Mouse (Mus musculus) stomach, adult 2 months (tissue): ENCODE measurements around the gene Psmb2. TPM values are rescaled to one million over a fixed set of nuclear protein-coding genes. Genes with fewer than 3 reads are reported as not detected.

ENCODE experiments used
- polyA plus RNA-seq: library from polyadenylated mRNA; depleted of rRNA; stranded (reverse); fragments of >200 nt; gene quantifications from 2 replicates; pipeline ENCODE4 v1.2.3, GENCODE M21; 2012; rRNA removed

Psmb2 gene
- polyA plus RNA-seq = 79.6 and 88.9 TPM in 2 replicates

GRCm38 (mm10) chr4:126677054-126678003, at the start of gene Psmb2:
Gene Psmb2, plus strand, starts transcription at chr4:126677630.

GRCm38 (mm10) chr4:126736001-126736414, 58.6 kb downstream of the Psmb2 start, which contains the start of gene Tfap2e:
Gene Tfap2e, minus strand, starts transcription at chr4:126736240.

GRCm38 (mm10) chr4:126753268-126754230, 76.1 kb downstream of the Psmb2 start, which contains the start of the genes Ncdn and AU040320:
Gene Ncdn, minus strand, starts transcription at chr4:126753438.
Gene AU040320, plus strand, starts transcription at chr4:126753544.

Other genes starting within 250 kb of the Psmb2 start
- gene Ago3, start 248.1 kb upstream of the Psmb2 start, polyA plus RNA-seq = 6.6 and 6.7 TPM in 2 replicates
- gene Ago1, start 209.0 kb upstream of the Psmb2 start, polyA plus RNA-seq = 3.8 and 6.2 TPM in 2 replicates
- 0.54 and 0.59 TPM in 2 replicates for gene Ago4, start 144.2 kb upstream of the Psmb2 start, polyA plus RNA-seq
- gene Clspn, start 120.7 kb upstream of the Psmb2 start, polyA plus RNA-seq = 0.04 and 0.18 TPM in 2 replicates
- gene 5730409E04Rik, start 67.8 kb upstream of the Psmb2 start, polyA plus RNA-seq = 3.9 and 5.7 TPM in 2 replicates
- 1.6 and 1.9 TPM in 2 replicates for gene Tfap2e, start 58.6 kb downstream of the Psmb2 start, polyA plus RNA-seq
- gene Ncdn, start 75.8 kb downstream of the Psmb2 start, polyA plus RNA-seq = 18.3 and 23.7 TPM in 2 replicates
- gene AU040320, start 75.9 kb downstream of the Psmb2 start, polyA plus RNA-seq = 17.0 and 17.1 TPM in 2 replicates